Comparison of ENCODE assay signal across 12 mouse cellular contexts in the genomic region with DNA sequence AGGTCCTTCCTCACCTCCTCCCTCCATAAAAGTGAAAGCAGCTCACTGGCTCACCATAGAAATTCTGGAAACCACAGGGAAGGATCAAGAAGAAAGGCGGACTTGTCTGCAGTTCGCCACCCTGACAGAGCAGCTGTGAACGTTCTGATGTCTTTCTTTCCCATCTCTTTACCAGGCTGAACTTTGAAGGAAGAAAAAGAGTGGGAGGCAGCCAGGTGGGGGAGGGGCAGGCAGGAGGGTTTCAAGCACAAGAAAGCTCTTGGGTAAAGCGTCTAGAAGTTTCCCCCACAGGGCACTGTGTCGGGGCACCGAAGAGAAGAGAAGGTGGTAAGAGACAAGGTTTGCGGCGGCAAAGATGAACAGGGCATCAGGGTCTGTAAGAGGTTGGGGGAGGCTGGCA. TPM values are rescaled to one million over a fixed set of nuclear protein-coding genes. Genes with fewer than 3 reads are reported as not detected.
DNase-seq lines count a peak whose midpoint lies in the region; ATAC-seq and TF ChIP-seq lines count a peak whose summit lies in the region.
"Had no signal": no experiment of that assay in that cellular context is flagged by ENCODE, and none has a peak within 500 bp of the region (broad histone marks: within the 10 kb centered on the region; RNA-seq: fewer than 3 reads in every experiment).

No protein-coding gene starts in this region.

- no peak for ATAC-seq in forebrain, embryonic 12.5 days (ENCODE audit: low FRiP score)
- ATAC-seq in forebrain, embryonic 11.5 days (replicated peaks; ENCODE audit: low FRiP score) = no peak
- no peak for ATAC-seq in lung, embryonic 14.5 days (ENCODE audit: insufficient read depth)
- ATAC-seq in limb, embryonic 13.5 days (ENCODE audit: low FRiP score, low read depth) = no peak

- H3K9me3 ChIP-seq in forebrain, embryonic 12.5 days = no peaks in the 10 kb centered on the region
- H3K9me3 ChIP-seq in forebrain, embryonic 11.5 days (ENCODE audit: control insufficient read depth, low read length) = no peaks in the 10 kb centered on the region
- H3K9me3 ChIP-seq in lung, embryonic 14.5 days (ENCODE audit: low read depth, low read length) = no peaks in the 10 kb centered on the region
- no peaks in the 10 kb centered on the region for H3K9me3 ChIP-seq in limb, embryonic 13.5 days

- TF ChIP-seq CTCF in lung, embryonic 14.5 days (IDR thresholded peaks at IDR 0.05; ENCODE audit: low read depth) = no peak
- no peak for TF ChIP-seq CTCF in brain, embryonic 14.5 days (IDR thresholded peaks at IDR 0.05; ENCODE audit: borderline replicate concordance, extremely low read depth, insufficient read depth, insufficient read length)

- DNase-seq in forebrain, embryonic 11.5 days (ENCODE audit: low spot score) = no peak
- DNase-seq in lung, embryonic 14.5 days = peak; percentile 28
- DNase-seq in lung, postnatal 25 days (ENCODE audit: low spot score) = no peak
- DNase-seq in brain, embryonic 14.5 days (ENCODE audit: low read depth) = peak; percentile 58
- DNase-seq in urinary bladder, postnatal 4 days (ENCODE audit: low spot score in 2 of 2) = no peak
- DNase-seq in spleen, adult 12 weeks (ENCODE audit: low spot score) = no peak
- DNase-seq: adrenal gland, postnatal 36 days; cerebellum, adult 11 months had no signal

- no peak for TF ChIP-seq POLR2A in brain, embryonic 14.5 days (IDR thresholded peaks at IDR 0.05; ENCODE audit: borderline replicate concordance, extremely low read depth, insufficient read depth, insufficient read length, poor library complexity, severe bottlenecking)

- peak overlapping the region; percentile 17; the same call in 1 of the 2 replicates for H3K9ac ChIP-seq in forebrain, embryonic 12.5 days
- H3K9ac ChIP-seq in forebrain, embryonic 11.5 days (ENCODE audit: low read length) = no peak overlapping the region
- H3K9ac ChIP-seq in lung, embryonic 14.5 days = no peak overlapping the region
- H3K9ac ChIP-seq in limb, embryonic 13.5 days = peak overlapping the region; percentile 19; the same call in 1 of the 2 replicates

- peaks cover 47% of the 10 kb centered on the region for H3K27me3 ChIP-seq in forebrain, embryonic 12.5 days
- H3K27me3 ChIP-seq in forebrain, embryonic 11.5 days (ENCODE audit: control insufficient read depth, insufficient read depth, low read length) = no peaks in the 10 kb centered on the region; the same call in 1 of the 2 replicates
- H3K27me3 ChIP-seq in lung, embryonic 14.5 days (ENCODE audit: insufficient read depth, low read length) = no peaks in the 10 kb centered on the region
- peaks cover 4% of the 10 kb centered on the region; the same call in 1 of the 2 replicates for H3K27me3 ChIP-seq in limb, embryonic 13.5 days

- no peak overlapping the region for H3K4me3 ChIP-seq in forebrain, embryonic 12.5 days (replicated peaks)
- no peak overlapping the region for H3K4me3 ChIP-seq in forebrain, embryonic 11.5 days (ENCODE audit: low read depth, low read length)
- no peak overlapping the region for H3K4me3 ChIP-seq in lung, embryonic 14.5 days (ENCODE audit: low read depth, low read length)
- no peak overlapping the region for H3K4me3 ChIP-seq in limb, embryonic 13.5 days
- H3K4me3 ChIP-seq: erythroblast, embryonic 14.5 days had no signal

- no peak overlapping the region for H3K4me2 ChIP-seq in forebrain, embryonic 12.5 days
- H3K4me2 ChIP-seq in forebrain, embryonic 11.5 days (ENCODE audit: low read depth, low read length, severe bottlenecking) = no peak overlapping the region
- H3K4me2 ChIP-seq in lung, embryonic 14.5 days = peak overlapping the region; percentile 40; the same call in 1 of the 2 replicates
- H3K4me2 ChIP-seq in limb, embryonic 13.5 days (replicated peaks) = peak overlapping the region; percentile 49
- H3K4me2 ChIP-seq: liver, embryonic 11.5 days had no signal

- peaks cover 46% of the 10 kb centered on the region for H3K4me1 ChIP-seq in forebrain, embryonic 12.5 days
- peaks cover 25% of the 10 kb centered on the region for H3K4me1 ChIP-seq in forebrain, embryonic 11.5 days (replicated peaks; ENCODE audit: control insufficient read depth, insufficient read depth, low read length)
- peaks cover 19% of the 10 kb centered on the region for H3K4me1 ChIP-seq in lung, embryonic 14.5 days (ENCODE audit: insufficient read depth)
- peaks cover 48% of the 10 kb centered on the region for H3K4me1 ChIP-seq in limb, embryonic 13.5 days

- no peaks in the 10 kb centered on the region for H3K36me3 ChIP-seq in forebrain, embryonic 12.5 days (replicated peaks)
- H3K36me3 ChIP-seq in forebrain, embryonic 11.5 days (ENCODE audit: control insufficient read depth, insufficient read depth, low read length) = no peaks in the 10 kb centered on the region
- no peaks in the 10 kb centered on the region for H3K36me3 ChIP-seq in lung, embryonic 14.5 days (ENCODE audit: insufficient read depth)
- H3K36me3 ChIP-seq in limb, embryonic 13.5 days = no peaks in the 10 kb centered on the region

- 60% methylated on average over 8 of the region's 8 CpGs for WGBS in forebrain, embryonic 12.5 days
- WGBS in forebrain, embryonic 11.5 days = 62% methylated on average over 8 of the region's 8 CpGs
- WGBS in lung, embryonic 14.5 days = 47% methylated on average over 8 of the region's 8 CpGs
- 32% methylated on average over 8 of the region's 8 CpGs for WGBS in limb, embryonic 13.5 days

- no peak overlapping the region for H3K27ac ChIP-seq in forebrain, embryonic 12.5 days
- H3K27ac ChIP-seq in forebrain, embryonic 11.5 days (ENCODE audit: low read depth, low read length) = no peak overlapping the region
- H3K27ac ChIP-seq in lung, embryonic 14.5 days (ENCODE audit: low read depth) = no peak overlapping the region
- H3K27ac ChIP-seq in limb, embryonic 13.5 days = peak overlapping the region; percentile 64; the same call in 1 of the 2 replicates

RNA-seq across cellular contexts. Expression of a gene that starts 7.0 kb away (rescaled TPM):
- 1.4 and 1.7 TPM in 2 replicates for polyA plus RNA-seq in forebrain, embryonic 12.5 days (2016; fragmentation: Nextera tagmentation; extraction: Ambion mirVana)
- polyA plus RNA-seq in forebrain, embryonic 11.5 days (2014; fragmentation: Nextera tagmentation; extraction: Ambion mirVana) = 1.7 and 2.9 TPM in 2 replicates
- 3.6 and 3.9 TPM in 2 replicates for polyA plus RNA-seq in lung, embryonic 14.5 days (2014; fragmentation: Nextera tagmentation; extraction: Ambion mirVana)
- 1.7 and 2.1 TPM in 2 replicates for polyA plus RNA-seq in brain, embryonic 14.5 days (2012; rRNA removed)
- 3.4 TPM in 2 replicates for polyA plus RNA-seq in limb, embryonic 13.5 days (2015; fragmentation: Nextera tagmentation; extraction: Ambion mirVana)

RNA-seq across cellular contexts. Expression of a gene that starts 38.5 kb away (rescaled TPM):
- 14.7 and 14.9 TPM in 2 replicates for polyA plus RNA-seq in forebrain, embryonic 12.5 days (2016; fragmentation: Nextera tagmentation; extraction: Ambion mirVana)
- 12.1 and 12.6 TPM in 2 replicates for polyA plus RNA-seq in forebrain, embryonic 11.5 days (2014; fragmentation: Nextera tagmentation; extraction: Ambion mirVana)
- polyA plus RNA-seq in lung, embryonic 14.5 days (2014; fragmentation: Nextera tagmentation; extraction: Ambion mirVana) = 9.9 and 10.9 TPM in 2 replicates
- 34.0 and 46.8 TPM in 2 replicates for polyA plus RNA-seq in brain, embryonic 14.5 days (2012; rRNA removed)
- polyA plus RNA-seq in limb, embryonic 13.5 days (2015; fragmentation: Nextera tagmentation; extraction: Ambion mirVana) = 13.9 and 14.3 TPM in 2 replicates

Comparison
In these comparisons a context has a peak if more than half of its experiments do, and no peak if none do; other contexts are left out.
1. H3K9ac ChIP-seq: peak in forebrain, embryonic 12.5 days (single experiment) and limb, embryonic 13.5 days (single experiment); none in forebrain, embryonic 11.5 days (single experiment) and lung, embryonic 14.5 days (single experiment).
2. DNase-seq: peak in lung, embryonic 14.5 days (single experiment) and brain, embryonic 14.5 days (single experiment); none in forebrain, embryonic 11.5 days (single experiment), lung, postnatal 25 days (single experiment), urinary bladder, postnatal 4 days (0 of 2) and spleen, adult 12 weeks (single experiment).
3. H3K4me2 ChIP-seq: peak in lung, embryonic 14.5 days (single experiment) and limb, embryonic 13.5 days (single experiment); none in forebrain, embryonic 12.5 days (single experiment) and forebrain, embryonic 11.5 days (single experiment).